Mouse (Mus musculus) brain, embryonic 14.5 days (tissue): ENCODE measurements around the gene Flvcr2.
A peak's percentile ranks its signal among the peaks of the same experiment; 100 is the strongest.

Source experiments
- CTCF ChIP-seq: fragments of 200-500 bp; IDR thresholded peaks from 2 replicates; pipeline ENCODE4 v1.5.1; 2012; ENCODE audit warnings: inconsistent platforms, mild to moderate bottlenecking, moderate library complexity, borderline replicate concordance; ENCODE audit not compliant: insufficient read depth, insufficient read length; ENCODE audit errors: extremely low read depth
- POLR2A ChIP-seq: fragments of 200-500 bp; IDR thresholded peaks from 2 replicates; pipeline ENCODE4 v1.6.1; 2012; ENCODE audit warnings: mild to moderate bottlenecking, inconsistent platforms, borderline replicate concordance; ENCODE audit not compliant: poor library complexity, insufficient read depth, insufficient read length, severe bottlenecking; ENCODE audit errors: extremely low read depth

DNA sequence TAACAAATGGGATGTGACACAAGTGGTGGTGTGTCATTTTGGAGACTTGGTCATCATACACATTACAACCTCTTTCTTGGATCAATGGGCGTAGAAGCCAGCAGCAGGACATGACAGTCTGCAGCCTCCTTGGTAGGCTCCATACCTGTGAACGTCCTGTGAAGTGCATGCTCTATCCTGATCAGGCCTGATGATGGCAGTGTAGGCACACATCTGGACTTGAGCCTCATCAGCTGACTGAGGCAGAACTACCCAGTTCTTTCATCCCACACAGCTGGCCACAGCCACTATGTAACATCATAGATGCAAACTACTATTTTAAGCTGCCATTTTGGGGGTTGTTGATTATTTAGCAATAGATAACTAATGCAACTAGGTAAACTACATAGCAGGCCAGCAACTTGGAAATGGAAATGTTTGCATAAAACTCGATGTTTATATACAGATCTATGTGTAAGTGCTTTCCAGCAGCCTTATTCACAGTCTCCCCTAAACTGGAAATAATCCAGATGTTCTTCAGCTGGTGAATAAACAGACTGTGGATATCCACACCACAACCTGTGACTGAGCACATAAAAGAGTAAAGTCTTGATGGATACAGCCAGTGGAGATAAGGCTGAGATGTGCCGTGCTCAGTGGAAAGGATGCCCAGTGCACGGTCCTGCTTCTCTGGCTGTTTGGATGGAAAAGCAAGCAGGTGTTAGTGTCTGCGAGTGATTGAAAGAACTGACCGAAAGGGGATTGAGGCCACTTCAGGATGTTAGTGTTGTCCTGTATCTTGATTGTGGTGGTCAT, 102.0 kb downstream of the Flvcr2 start:
- TF ChIP-seq CTCF (peak; percentile 51; the same call in 1 of the 2 replicates), POLR2A (no peak)
